Mouse (Mus musculus): ENCODE measurements around the gene Scaf4. TPM values are rescaled to one million over a fixed set of nuclear protein-coding genes. Genes with fewer than 3 reads are reported as not detected.
A peak's percentile ranks its signal among the peaks of the same experiment; 100 is the strongest.

The Scaf4 gene
- polyA plus RNA-seq, 1 experiment: 47.0 TPM

DNA sequence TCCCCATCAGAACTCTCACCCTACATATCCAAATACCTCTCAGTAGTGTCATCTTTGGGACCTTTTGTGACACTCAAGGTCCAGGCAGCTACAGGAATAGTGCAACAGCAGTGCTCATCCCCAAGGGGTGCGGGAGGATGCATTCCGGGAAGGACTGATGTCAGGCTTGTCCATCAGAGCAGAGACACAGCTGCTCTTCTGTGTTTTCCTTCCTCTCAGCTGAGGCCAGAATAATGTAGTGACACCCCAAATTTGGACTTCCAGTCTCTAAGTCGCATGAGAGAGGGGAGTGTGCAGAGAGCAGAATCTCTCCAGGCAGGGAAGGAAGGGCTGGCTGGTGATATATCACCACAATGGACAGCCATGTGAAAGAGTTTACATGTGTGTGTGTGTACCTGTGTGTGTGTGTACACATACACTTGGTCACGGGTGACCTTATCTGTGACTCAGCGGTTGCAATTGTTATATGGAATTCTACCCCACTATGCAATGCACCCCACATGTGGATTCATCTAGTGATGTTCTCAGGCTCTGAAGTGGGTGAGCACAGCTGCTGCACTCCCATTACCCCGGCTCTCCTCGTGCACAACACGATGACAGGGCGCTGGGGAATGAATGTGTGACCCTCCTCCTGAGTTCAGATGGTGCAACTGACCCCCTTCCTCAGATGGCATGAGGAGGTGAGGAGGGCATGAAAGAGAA, 19.1 kb upstream of the Scaf4 start:
- Histone ChIP-seq H3K27ac (ENCODE audit: insufficient read depth, low read length) (no peak overlapping the region), H3K4me3 (ENCODE audit: extremely low read depth, insufficient read depth, insufficient read length) (no peak overlapping the region), H3K4me1 (ENCODE audit: control insufficient read depth, insufficient read depth, insufficient read length) (peaks cover 5% of the 10 kb centered on the region; the same call in 1 of the 2 replicates), H3K27me3 (ENCODE audit: control insufficient read depth, insufficient read depth, low read length) (no peaks in the 10 kb centered on the region), H3K36me3 (ENCODE audit: control insufficient read depth, insufficient read depth, low read length) (no peaks in the 10 kb centered on the region)
- DNase-seq (ENCODE audit: low read depth in 1 of 2, low spot score in 2 of 2): no peak
- TF ChIP-seq CTCF (IDR thresholded peaks at IDR 0.05; ENCODE audit: extremely low read depth, insufficient read depth, insufficient read length, insufficient replicate concordance) (no peak), POLR2A (IDR thresholded peaks at IDR 0.05; ENCODE audit: low read depth, low read length) (no peak)
- WGBS: 81% methylated on average over 9 of the region's 9 CpGs

DNA sequence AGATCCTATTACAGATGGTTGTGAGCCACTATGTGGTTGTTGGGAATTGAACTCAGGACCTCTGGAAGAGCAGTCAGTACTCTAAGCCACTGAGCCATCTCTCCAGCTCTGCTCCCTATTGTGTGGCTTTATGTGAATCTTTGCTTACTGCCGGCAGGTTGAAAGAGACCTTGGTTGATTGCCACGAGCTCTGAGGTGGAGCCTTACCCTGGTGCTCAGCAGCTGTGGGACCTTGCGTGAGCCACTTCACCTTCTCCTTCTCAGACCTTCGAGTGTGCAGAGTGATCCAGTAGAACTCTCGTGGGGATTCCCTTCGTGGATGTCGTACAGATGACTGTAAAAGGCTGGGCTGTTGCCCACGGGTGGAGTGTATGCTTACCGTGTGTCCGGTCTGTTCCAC, 17.4 kb upstream of the Scaf4 start:
- TF ChIP-seq CTCF (IDR thresholded peaks at IDR 0.05; ENCODE audit: extremely low read depth, insufficient read depth, insufficient read length, insufficient replicate concordance): no peak
- no peak overlapping the region for H3K4me3 ChIP-seq (ENCODE audit: extremely low read depth, insufficient read depth, insufficient read length)
- H3K4me1 ChIP-seq (ENCODE audit: control insufficient read depth, insufficient read depth, insufficient read length): peaks cover 5% of the 10 kb centered on the region; the same call in 1 of the 2 replicates
- H3K27me3 ChIP-seq (ENCODE audit: control insufficient read depth, insufficient read depth, low read length): no peaks in the 10 kb centered on the region
- no peaks in the 10 kb centered on the region for H3K36me3 ChIP-seq (ENCODE audit: control insufficient read depth, insufficient read depth, low read length)
- no peak overlapping the region for H3K27ac ChIP-seq (ENCODE audit: insufficient read depth, low read length)
- DNase-seq (ENCODE audit: low read depth in 1 of 2, low spot score in 2 of 2): no peak
- WGBS: 83% methylated on average over 10 of the region's 10 CpGs

DNA sequence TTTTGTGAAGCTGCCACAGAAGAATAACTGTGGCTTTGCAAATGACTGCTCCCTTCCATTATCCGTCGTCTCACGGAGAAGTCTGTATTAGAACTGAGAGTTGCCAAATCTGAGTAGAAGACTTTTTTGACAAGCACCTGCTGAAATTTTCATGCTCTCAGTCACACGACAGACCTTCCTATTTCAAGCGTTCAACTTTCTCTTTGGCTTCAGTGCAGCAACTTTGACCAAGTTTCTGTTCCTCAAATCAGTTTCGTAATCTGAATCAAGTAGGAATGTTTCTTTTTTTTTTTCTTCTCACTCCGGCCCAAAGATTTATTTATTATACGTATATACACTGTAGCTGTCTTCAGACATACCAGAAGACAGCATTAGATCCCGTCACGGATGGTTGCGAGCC, 16.6 kb upstream of the Scaf4 start:
- Histone ChIP-seq H3K36me3 (ENCODE audit: control insufficient read depth, insufficient read depth, low read length) (no peaks in the 10 kb centered on the region), H3K27me3 (ENCODE audit: control insufficient read depth, insufficient read depth, low read length) (no peaks in the 10 kb centered on the region), H3K27ac (ENCODE audit: insufficient read depth, low read length) (peak overlapping the region; percentile 74), H3K4me1 (ENCODE audit: control insufficient read depth, insufficient read depth, insufficient read length) (peaks cover 5% of the 10 kb centered on the region; the same call in 1 of the 2 replicates), H3K4me3 (ENCODE audit: extremely low read depth, insufficient read depth, insufficient read length) (no peak overlapping the region)
- 37% methylated on average over 11 of the region's 11 CpGs for WGBS
- DNase-seq (ENCODE audit: low read depth in 1 of 2, low spot score in 2 of 2): peak; percentile 30 to 68
- TF ChIP-seq CTCF (IDR thresholded peaks at IDR 0.05; ENCODE audit: extremely low read depth, insufficient read depth, insufficient read length, insufficient replicate concordance) (no peak), POLR2A (IDR thresholded peaks at IDR 0.05; ENCODE audit: low read depth, low read length) (no peak)

GRCm38 (mm10) chr16:90299591-90299990, 15.3 kb upstream of the Scaf4 start:
- Histone ChIP-seq H3K27me3 (ENCODE audit: control insufficient read depth, insufficient read depth, low read length) (no peaks in the 10 kb centered on the region), H3K27ac (ENCODE audit: insufficient read depth, low read length) (no peak overlapping the region), H3K4me3 (ENCODE audit: extremely low read depth, insufficient read depth, insufficient read length) (no peak overlapping the region), H3K36me3 (ENCODE audit: control insufficient read depth, insufficient read depth, low read length) (no peaks in the 10 kb centered on the region), H3K4me1 (ENCODE audit: control insufficient read depth, insufficient read depth, insufficient read length) (peaks cover 5% of the 10 kb centered on the region; the same call in 1 of the 2 replicates)
- DNase-seq (ENCODE audit: low read depth in 1 of 2, low spot score in 2 of 2): no peak
- TF ChIP-seq POLR2A (IDR thresholded peaks at IDR 0.05; ENCODE audit: low read depth, low read length): no peak
- no peak for TF ChIP-seq CTCF (IDR thresholded peaks at IDR 0.05; ENCODE audit: extremely low read depth, insufficient read depth, insufficient read length, insufficient replicate concordance)

DNA sequence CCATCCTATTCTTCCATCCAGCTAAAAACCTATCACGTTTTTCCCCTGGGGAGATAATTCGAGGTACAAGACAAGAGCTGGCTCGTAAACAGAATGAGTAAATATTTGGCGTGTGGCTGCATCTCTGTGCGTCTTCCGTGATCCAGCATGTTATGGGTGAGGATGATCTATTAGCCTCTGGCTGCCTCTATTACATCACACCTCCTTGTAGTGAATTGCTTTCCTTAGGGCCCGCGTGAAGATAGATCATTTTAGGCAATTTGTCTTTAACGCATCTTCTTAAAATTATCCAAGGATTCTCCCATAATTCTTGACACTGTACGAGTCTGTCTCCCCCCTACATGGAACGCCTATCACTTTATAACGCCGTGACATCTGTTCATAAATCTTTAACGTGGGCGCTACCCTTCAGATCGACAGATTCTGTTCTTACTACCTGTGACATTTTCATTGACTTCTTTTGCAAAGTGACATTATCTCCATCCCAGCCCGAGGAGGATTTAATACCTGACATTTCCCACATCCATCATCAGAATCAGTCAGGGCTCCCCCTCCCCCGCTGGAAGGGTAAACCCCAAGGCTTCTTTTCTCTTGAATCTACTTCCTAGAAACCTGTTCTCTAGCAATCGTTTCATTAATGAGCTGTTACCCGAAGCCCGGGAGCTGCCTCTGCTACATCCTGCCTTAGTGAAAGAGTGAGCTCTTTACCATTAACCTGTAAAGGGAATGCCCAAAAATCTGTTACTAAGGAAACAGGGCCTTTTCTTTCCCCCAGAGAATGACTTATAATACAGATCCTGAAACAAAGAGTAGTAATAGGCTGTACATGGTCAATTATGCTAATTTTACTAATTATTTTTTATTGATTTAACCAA, 14.4 kb upstream of the Scaf4 start:
- H3K27ac ChIP-seq (ENCODE audit: insufficient read depth, low read length): no peak overlapping the region
- no peak for DNase-seq (ENCODE audit: low read depth in 1 of 2, low spot score in 2 of 2)
- H3K27me3 ChIP-seq (ENCODE audit: control insufficient read depth, insufficient read depth, low read length): no peaks in the 10 kb centered on the region
- H3K36me3 ChIP-seq (ENCODE audit: control insufficient read depth, insufficient read depth, low read length): no peaks in the 10 kb centered on the region
- TF ChIP-seq CTCF (IDR thresholded peaks at IDR 0.05; ENCODE audit: extremely low read depth, insufficient read depth, insufficient read length, insufficient replicate concordance) (no peak), POLR2A (IDR thresholded peaks at IDR 0.05; ENCODE audit: low read depth, low read length) (no peak)
- WGBS: 65% methylated on average over 21 of the region's 21 CpGs
- H3K4me1 ChIP-seq (ENCODE audit: control insufficient read depth, insufficient read depth, insufficient read length): peaks cover 5% of the 10 kb centered on the region; the same call in 1 of the 2 replicates
- H3K4me3 ChIP-seq (ENCODE audit: extremely low read depth, insufficient read depth, insufficient read length): no peak overlapping the region

DNA sequence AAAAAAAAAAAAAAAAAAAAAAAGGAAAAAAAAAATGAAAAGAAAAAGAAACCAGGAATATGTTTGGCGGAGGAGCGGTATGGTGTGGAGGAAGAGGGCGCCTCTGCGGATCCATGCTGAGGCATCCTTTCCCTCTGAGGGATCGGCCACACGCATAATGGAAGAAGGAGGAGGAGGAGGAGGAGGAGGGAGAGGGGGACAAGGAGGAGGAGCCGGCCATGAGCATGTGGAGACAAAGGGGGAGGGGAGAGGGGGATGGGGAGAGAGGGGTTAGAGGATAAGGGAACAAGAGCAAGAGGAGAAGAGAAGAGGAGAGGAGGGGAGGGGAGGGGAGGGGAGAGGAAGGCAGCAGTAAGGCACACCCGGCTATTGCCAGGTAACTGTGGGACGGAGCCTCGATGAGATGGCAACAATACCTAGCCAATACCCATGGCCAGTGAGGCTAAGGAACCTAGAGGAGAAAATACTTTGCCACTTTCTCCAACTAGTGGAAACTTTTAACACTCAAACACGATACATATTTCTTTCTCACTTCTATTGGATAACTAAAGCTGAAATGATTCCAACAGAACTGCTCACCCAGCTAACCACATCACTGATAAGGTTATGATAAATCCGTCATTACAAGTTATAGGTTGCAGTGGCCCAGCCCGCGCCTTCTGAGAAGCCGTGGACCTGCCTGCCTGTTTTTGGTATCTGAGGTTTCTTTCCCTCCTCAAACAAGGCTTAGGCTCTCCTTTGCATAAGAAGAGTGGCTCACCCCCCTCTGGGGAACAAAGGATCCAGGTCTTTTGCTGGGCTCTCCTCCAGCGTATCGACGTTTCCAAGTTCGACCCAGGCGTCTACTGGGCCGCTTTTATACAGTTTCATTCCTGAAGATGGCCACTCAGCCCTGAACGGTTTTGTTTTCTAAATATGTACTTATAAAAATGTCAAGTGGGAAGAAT, 13.4 kb upstream of the Scaf4 start:
- 68% methylated on average over 21 of the region's 22 CpGs for WGBS
- Histone ChIP-seq H3K27ac (ENCODE audit: insufficient read depth, low read length) (no peak overlapping the region), H3K27me3 (ENCODE audit: control insufficient read depth, insufficient read depth, low read length) (no peaks in the 10 kb centered on the region), H3K36me3 (ENCODE audit: control insufficient read depth, insufficient read depth, low read length) (no peaks in the 10 kb centered on the region), H3K4me1 (ENCODE audit: control insufficient read depth, insufficient read depth, insufficient read length) (peaks cover 5% of the 10 kb centered on the region; the same call in 1 of the 2 replicates), H3K4me3 (ENCODE audit: extremely low read depth, insufficient read depth, insufficient read length) (no peak overlapping the region)
- no peak for TF ChIP-seq POLR2A (IDR thresholded peaks at IDR 0.05; ENCODE audit: low read depth, low read length)
- TF ChIP-seq CTCF (IDR thresholded peaks at IDR 0.05; ENCODE audit: extremely low read depth, insufficient read depth, insufficient read length, insufficient replicate concordance): no peak
- no peak for DNase-seq (ENCODE audit: low read depth in 1 of 2, low spot score in 2 of 2)
